Mouse (Mus musculus): ENCODE results near the gene Ormdl3. TPM values are rescaled to one million over a fixed set of nuclear protein-coding genes. Genes with fewer than 3 reads are reported as not detected.

Gene Ormdl3
- polyA plus RNA-seq, 1 experiment = 43.5 TPM

GRCm38 (mm10) chr11:98582551-98583264 is 4.5 kb downstream of the Ormdl3 start:
- no peak overlapping the region for H3K4me2 ChIP-seq (ENCODE audit: low read depth)
- no peaks in the 10 kb centered on the region for H3K27me3 ChIP-seq (ENCODE audit: control insufficient read depth, insufficient read depth, insufficient read length)
- TF ChIP-seq POLR2A (IDR thresholded peaks at IDR 0.05; ENCODE audit: insufficient read length, low read depth) = no peak
- TF ChIP-seq POLR2AphosphoS2 (IDR thresholded peaks at IDR 0.05; ENCODE audit: insufficient read length, low read depth) = no peak
- no peak for TF ChIP-seq MYOD1 (IDR thresholded peaks at IDR 0.05; ENCODE audit: control insufficient read depth in 1 of 3, insufficient read length in 2 of 3, low read depth in 2 of 3)
- TF ChIP-seq TCF3 (IDR thresholded peaks at IDR 0.05; ENCODE audit: insufficient read length, low read depth) = no peak
- TF ChIP-seq CEBPB (IDR thresholded peaks at IDR 0.05; ENCODE audit: insufficient read depth, poor library complexity, severe bottlenecking) = no peak
- no peak for TF ChIP-seq TCF12 (IDR thresholded peaks at IDR 0.05; ENCODE audit: insufficient read depth, poor library complexity, severe bottlenecking)
- TF ChIP-seq REST (IDR thresholded peaks at IDR 0.05; ENCODE audit: insufficient read depth, insufficient read length) = no peak
- no peak overlapping the region for H3ac ChIP-seq (ENCODE audit: control insufficient read depth, insufficient read length)
- H3K79me2 ChIP-seq (ENCODE audit: control insufficient read depth, insufficient read depth) = peaks cover 20% of the 10 kb centered on the region
- H3K36me3 ChIP-seq (ENCODE audit: control insufficient read depth, insufficient read depth) = peaks cover 7% of the 10 kb centered on the region
- no peak overlapping the region for H3K4me3 ChIP-seq

- no peak overlapping the region for H3ac ChIP-seq (ENCODE audit: control insufficient read depth, insufficient read length)
- peaks cover 7% of the 10 kb centered on the region for H3K36me3 ChIP-seq (ENCODE audit: control insufficient read depth, insufficient read depth)
- no peak overlapping the region for H3K4me3 ChIP-seq
- no peaks in the 10 kb centered on the region for H3K27me3 ChIP-seq (ENCODE audit: control insufficient read depth, insufficient read depth, insufficient read length)
- H3K4me2 ChIP-seq (ENCODE audit: low read depth) = no peak overlapping the region
- peaks cover 20% of the 10 kb centered on the region for H3K79me2 ChIP-seq (ENCODE audit: control insufficient read depth, insufficient read depth)
- TF ChIP-seq CEBPB (IDR thresholded peaks at IDR 0.05; ENCODE audit: insufficient read depth, poor library complexity, severe bottlenecking) = no peak
- no peak for TF ChIP-seq SRF (IDR thresholded peaks at IDR 0.05; ENCODE audit: control insufficient read depth, insufficient read length, low read depth)
- TF ChIP-seq TCF3 (IDR thresholded peaks at IDR 0.05; ENCODE audit: insufficient read length, low read depth) = no peak
- no peak for TF ChIP-seq MAX (IDR thresholded peaks at IDR 0.05; ENCODE audit: low read depth)
- no peak for TF ChIP-seq E2F4 (IDR thresholded peaks at IDR 0.05; ENCODE audit: insufficient read depth)
- no peak for TF ChIP-seq POLR2A (IDR thresholded peaks at IDR 0.05; ENCODE audit: insufficient read length, low read depth)
- no peak for TF ChIP-seq MYOG (IDR thresholded peaks at IDR 0.05; ENCODE audit: control insufficient read depth in 1 of 3, insufficient read depth in 1 of 3, insufficient read length in 2 of 3, low read depth in 2 of 3)
- TF ChIP-seq REST (IDR thresholded peaks at IDR 0.05; ENCODE audit: insufficient read depth, insufficient read length) = no peak
These were observed 5.2 kb downstream of the Ormdl3 start for GRCm38 (mm10) chr11:98582030-98582388.

GRCm38 (mm10) chr11:98581286-98582029 is 5.7 kb downstream of the Ormdl3 start:
- Histone ChIP-seq H3ac (ENCODE audit: control insufficient read depth, insufficient read length) (no peak overlapping the region), H3K36me3 (ENCODE audit: control insufficient read depth, insufficient read depth) (peaks cover 7% of the 10 kb centered on the region), H3K4me2 (ENCODE audit: low read depth) (no peak overlapping the region), H3K79me2 (ENCODE audit: control insufficient read depth, insufficient read depth) (peaks cover 16% of the 10 kb centered on the region), H3K4me3 (no peak overlapping the region), H3K27me3 (ENCODE audit: control insufficient read depth, insufficient read depth, insufficient read length) (no peaks in the 10 kb centered on the region)
- TF ChIP-seq SRF (IDR thresholded peaks at IDR 0.05; ENCODE audit: control insufficient read depth, insufficient read length, low read depth) (no peak), TCF3 (IDR thresholded peaks at IDR 0.05; ENCODE audit: insufficient read length, low read depth) (no peak), MYOD1 (IDR thresholded peaks at IDR 0.05; ENCODE audit: control insufficient read depth in 1 of 3, insufficient read length in 2 of 3, low read depth in 2 of 3) (no peak), TCF12 (IDR thresholded peaks at IDR 0.05; ENCODE audit: insufficient read depth, poor library complexity, severe bottlenecking) (no peak), REST (IDR thresholded peaks at IDR 0.05; ENCODE audit: insufficient read depth, insufficient read length) (no peak)

GRCm38 (mm10) chr11:98580301-98581121 is 6.7 kb downstream of the Ormdl3 start:
- TF ChIP-seq SRF (IDR thresholded peaks at IDR 0.05; ENCODE audit: control insufficient read depth, insufficient read length, low read depth) = no peak
- no peak for TF ChIP-seq E2F4 (IDR thresholded peaks at IDR 0.05; ENCODE audit: insufficient read depth)
- TF ChIP-seq CEBPB (IDR thresholded peaks at IDR 0.05; ENCODE audit: insufficient read depth, poor library complexity, severe bottlenecking) = no peak
- TF ChIP-seq MAX (IDR thresholded peaks at IDR 0.05; ENCODE audit: low read depth) = no peak
- TF ChIP-seq POLR2AphosphoS2 (IDR thresholded peaks at IDR 0.05; ENCODE audit: insufficient read length, low read depth) = no peak
- no peak for TF ChIP-seq MYOG (IDR thresholded peaks at IDR 0.05; ENCODE audit: control insufficient read depth in 1 of 3, insufficient read depth in 1 of 3, insufficient read length in 2 of 3, low read depth in 2 of 3)
- TF ChIP-seq MYOD1 (IDR thresholded peaks at IDR 0.05; ENCODE audit: control insufficient read depth in 1 of 3, insufficient read length in 2 of 3, low read depth in 2 of 3) = no peak
- TF ChIP-seq USF1 (IDR thresholded peaks at IDR 0.05; ENCODE audit: low read depth) = no peak
- TF ChIP-seq REST (IDR thresholded peaks at IDR 0.05; ENCODE audit: insufficient read depth, insufficient read length) = no peak
- Histone ChIP-seq H3ac (ENCODE audit: control insufficient read depth, insufficient read length) (no peak overlapping the region), H3K4me2 (ENCODE audit: low read depth) (no peak overlapping the region), H3K27me3 (ENCODE audit: control insufficient read depth, insufficient read depth, insufficient read length) (no peaks in the 10 kb centered on the region), H3K79me2 (ENCODE audit: control insufficient read depth, insufficient read depth) (peaks cover 8% of the 10 kb centered on the region), H3K36me3 (ENCODE audit: control insufficient read depth, insufficient read depth) (peaks cover 7% of the 10 kb centered on the region), H3K4me3 (no peak overlapping the region)

Measured in myocyte (in vitro differentiated cells).